Mouse (Mus musculus): ENCODE results near the gene Trpm2.
"Not testable (repeated sequence)": the region's sequence is repeated elsewhere in the genome, so short reads cannot be mapped to it uniquely, and the experiment has no call there.

Trpm2 gene

DNA sequence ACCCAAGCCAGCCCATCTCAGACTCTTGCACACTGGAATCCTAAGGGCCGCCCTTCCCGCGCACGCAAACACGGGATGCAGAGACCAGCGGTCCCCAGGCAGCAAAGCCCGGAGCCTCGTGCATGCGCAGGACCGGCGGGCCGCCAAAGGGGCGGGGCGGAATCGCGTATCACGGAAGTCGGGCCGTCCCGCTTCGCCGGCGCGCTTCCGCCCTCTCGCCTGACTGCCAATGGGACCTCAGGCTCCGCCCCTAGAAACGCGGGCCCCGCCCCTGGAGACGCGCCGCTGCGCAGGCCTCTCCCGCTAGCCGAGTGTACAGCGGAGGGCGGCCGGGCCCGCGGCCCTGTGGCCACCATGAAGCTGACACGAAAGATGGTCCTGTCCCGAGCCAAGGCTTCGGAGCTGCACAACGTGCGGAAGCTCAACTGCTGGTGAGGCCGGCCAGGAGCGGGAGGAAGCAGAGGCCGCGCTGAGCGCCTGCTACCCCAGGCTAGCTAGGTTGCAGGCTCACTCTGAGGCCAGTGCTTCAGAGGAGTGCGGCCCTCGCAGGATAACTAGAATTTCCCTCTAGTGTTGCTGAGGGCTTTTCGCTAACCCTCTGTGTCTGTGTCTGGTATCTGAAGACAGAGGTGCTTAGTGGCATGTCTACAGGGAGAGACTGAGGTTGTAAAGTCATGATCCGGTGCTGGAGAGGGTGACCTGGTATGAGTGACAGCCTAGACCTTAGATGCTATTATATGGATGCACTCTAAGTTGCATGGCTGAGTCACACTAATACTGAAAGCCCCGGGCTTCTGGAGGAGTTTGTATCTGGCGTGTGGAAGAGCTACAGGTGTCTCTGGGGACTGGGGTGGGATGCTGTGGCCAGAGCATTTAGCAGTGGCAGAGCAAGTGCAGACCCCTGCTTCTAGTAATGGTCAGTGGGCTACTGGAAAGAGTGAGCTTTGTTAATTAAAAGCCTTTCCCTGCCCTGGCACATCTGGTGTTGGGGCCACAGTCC is 8.3 kb upstream of the Trpm2 start, which contains the start of gene 1810043G02Rik:
1810043G02Rik (plus strand) TSS at position 174 of the 1,000 bp plus-strand sequence.
- DNase-seq: peak; percentile 100

DNA sequence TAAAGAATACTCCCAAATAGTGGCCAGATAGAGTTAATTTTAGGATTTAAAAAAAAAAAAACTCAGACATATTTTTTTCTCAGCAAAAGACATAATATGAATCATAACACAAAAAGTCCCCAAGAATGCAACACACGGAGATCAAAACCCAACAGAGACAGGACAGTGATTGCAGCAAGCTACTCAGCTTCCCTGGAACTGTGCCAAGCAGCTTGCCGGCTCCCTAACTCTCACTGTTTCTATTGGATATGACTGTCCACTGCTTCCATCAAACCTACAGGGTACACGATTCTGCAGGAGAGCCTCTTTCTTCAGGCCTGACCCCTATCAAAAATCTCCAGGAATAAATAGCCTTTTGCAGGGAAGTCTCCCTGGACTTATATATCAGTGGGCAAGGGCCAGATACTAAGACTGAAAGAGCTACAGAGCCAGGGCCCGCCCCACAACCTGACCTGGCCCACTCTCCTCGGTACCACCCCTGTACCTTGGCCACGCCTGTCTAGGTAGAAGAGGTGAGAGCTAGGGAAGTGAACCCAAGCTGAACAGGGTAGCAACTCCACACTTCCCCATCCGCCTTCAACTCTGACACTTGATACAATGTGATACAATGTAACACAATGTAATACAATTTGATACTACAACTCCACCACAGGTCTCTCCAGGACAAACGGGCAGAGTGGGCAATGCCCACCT is 6.2 kb upstream of the Trpm2 start:
- DNase-seq: peak; percentile 92

DNA sequence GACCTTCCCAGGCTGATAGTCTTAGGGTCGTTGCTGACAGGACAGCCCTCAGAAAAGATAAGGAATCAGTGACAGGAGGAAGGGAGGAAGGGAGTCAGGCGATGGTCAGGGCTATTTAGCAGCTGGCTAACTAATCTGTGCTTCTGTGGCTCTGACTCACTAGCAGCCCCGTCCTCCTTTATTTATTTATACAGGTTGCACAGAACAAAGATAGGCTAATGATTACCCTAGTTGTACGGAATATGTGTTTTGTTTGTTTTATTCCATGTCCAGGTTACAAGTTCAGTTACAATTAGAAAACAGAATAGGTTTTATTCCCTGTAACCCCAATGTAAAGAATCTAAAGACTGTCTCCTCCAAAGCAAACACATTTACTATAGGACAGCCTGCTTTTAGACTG is 5.3 kb upstream of the Trpm2 start:
- DNase-seq: no peak

DNA sequence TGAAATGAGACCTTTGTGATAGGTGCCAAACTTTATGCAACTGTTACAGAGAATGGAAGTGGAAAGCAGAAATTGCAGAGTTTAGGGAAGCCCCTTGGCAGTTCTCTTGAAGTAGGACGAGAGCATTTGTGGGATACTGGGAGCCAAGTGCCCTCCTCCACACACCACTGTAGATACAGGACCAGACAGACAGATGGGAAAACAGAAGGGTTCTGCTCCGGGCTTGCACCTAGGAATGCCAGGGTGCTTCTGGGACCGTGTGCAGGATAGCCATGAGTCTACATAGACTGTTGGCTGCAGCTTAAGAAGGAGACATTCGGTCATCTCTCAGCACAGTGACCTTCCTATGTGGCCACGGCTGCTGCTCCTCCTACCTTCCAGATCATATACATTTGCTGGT is 4.4 kb upstream of the Trpm2 start:
- DNase-seq: no peak

DNA sequence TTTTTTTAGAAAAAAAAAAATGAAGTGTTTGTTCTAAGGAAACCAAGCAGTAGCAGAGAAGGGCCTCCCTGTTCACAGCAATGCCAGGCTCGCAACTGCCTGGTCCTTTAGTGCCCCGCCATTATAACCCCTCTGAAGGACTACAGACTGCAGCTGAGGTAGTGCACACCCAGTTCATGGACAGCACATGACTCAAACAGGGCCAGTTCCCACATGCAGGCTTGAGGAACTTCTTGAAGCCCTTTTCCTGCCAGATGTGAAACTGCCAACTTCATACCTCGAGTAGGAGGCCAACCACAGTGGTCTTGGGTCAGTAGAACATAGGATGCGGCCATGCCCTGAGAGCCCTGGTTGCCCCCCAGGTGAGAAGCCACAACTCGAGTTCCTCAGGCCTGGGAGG is 4.0 kb upstream of the Trpm2 start:
- DNase-seq: peak; percentile 90

DNA sequence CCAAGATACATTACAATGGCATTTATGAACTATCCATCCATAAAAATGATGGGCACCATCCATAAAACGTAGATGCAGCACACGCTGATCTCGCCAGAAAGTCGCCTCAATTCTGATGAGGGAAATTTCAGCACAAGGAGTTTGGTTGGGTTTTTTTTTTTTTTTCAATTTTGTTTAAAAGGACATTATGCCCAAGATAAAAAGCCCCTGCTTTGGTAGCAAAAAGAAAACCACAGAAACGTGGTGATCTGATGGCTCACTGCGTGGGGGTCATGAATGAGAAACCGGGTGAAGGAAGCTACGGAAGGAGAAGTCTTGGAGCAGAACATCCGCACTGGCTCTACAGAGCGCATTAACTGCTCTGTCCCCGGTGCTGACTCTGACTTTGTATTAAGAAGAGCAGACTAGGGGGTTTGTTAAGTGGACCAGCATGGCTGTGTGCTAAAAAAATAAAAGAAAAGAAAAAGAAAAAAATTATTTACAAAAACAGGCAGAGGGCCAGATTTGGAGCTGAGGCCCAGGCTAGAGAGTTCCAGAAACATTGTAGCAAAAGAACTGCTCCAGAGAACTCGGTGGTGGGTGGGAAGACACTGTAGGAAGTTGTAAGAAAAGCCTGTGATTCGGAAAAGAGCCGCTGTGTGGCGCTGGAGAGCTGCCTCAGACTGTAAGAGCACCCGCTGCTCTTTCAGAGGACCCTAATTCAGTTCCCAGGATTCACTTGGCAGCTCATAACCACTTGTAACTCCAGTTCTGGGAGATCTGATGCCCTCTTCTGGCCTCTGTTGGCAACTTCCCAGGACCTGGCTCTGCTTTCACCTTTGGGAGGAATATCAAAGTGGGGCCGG is 1.6 kb upstream of the Trpm2 start:
- peak; percentile 84 for DNase-seq

DNA sequence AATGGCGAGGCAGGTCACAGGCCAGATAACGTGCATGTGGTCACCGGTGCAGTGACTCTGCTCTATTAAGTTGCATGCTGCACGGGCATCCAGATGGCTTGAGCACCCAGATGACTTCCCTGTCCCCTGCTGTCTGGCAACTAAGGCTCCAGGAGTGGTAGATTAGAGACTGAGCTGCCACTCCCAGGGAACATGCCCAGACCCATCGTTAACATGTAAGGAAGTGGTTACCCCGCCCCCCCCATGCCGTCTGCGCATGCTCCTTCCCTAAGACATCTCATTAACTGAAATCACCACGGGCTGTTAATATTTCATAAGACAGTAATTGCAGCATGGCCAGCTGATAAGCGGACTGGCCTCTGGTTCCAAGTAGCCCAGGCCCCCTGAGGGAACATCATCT is 828 bp upstream of the Trpm2 start:
- DNase-seq: peak; percentile 95

DNA sequence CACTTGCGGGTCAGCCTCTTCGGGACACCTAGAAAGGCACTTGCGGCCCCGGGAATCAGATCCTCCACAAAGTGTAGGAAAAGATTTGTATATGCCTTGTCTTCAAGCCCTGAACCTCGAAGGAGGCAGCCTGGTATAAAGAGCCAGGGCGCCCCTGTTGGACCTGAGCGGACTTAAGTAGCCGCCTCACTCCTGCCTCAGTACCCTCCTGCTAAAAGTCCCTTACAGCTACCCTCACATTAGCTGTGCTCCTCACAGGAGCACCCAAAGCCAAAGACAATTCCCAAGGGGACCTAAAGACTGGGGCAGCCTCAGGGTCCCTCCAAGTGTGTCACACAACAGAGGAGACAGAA is 414 bp downstream of the Trpm2 start:
- no peak for DNase-seq

DNA sequence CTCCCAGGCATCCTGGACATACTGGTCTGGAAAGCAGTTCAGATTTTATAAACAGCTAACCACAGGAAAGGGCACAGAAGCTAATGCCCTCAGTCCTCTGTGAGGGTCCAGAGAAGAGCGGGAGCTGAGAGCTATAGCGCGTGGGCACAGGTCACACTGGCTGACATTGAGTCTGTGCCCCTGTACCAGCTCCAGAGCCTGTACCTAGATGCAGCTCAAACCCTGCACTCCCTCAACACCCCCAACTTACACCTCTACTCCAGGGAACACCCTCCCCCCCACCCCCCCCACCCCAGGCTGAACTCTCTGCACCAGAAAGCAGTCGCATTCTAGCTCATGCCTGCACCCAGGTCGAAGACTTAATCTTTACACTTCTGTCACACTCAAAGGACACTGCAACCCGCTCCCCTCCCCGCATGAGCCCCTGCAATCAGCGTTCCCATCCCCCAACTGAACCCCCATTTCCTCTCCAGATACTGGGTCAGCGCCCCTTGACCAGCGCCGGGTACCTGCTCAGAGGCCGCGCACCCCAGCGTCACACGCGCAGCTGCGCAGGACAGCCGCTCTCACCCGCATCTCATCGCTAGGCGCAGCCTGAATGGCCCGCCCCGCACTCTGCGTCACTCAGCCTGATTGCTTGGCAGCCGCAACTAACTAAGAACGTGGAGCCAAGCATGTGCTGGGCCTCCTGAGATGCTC is 940 bp downstream of the Trpm2 start:
- DNase-seq: peak; percentile 95

DNA sequence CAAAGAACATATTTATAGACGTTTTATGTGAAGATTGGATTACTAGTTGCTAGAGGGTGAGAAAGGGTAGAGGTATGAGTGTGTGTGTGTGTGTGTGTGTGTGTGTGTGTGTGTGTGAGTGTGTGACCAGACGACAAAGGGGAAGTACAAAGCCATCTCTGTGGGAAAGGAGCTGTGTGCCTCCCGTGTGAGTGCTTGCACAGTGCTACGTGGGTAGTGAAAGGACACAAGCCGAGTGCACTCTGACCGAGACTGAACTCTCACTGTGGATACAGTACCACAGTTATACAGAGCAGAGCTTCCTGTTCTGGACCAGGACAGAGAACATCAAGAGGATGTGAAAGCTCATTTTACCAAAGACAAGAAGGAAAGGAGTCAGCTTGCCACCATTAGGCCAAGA is 6.4 kb downstream of the Trpm2 start:
- DNase-seq: peak; percentile 92

DNA sequence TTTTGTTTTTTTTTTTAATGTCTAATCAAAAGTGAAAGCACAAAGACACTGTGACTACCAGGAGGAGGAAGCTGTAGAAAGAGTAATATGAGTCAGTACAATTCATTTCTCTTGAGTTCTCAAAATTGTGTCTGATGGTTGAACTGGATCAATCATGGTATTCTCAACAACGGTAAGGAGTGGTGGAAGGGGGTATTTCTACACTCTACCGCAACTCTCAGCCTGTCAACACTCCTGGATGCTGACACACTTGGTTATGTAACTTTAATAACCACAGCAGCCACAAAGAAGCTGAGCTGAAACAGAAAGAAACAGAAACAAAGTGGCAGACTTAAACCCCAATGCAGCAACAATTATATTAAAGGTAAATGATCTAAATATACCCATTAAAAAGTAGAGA is 7.6 kb downstream of the Trpm2 start:
- no peak for DNase-seq

DNA sequence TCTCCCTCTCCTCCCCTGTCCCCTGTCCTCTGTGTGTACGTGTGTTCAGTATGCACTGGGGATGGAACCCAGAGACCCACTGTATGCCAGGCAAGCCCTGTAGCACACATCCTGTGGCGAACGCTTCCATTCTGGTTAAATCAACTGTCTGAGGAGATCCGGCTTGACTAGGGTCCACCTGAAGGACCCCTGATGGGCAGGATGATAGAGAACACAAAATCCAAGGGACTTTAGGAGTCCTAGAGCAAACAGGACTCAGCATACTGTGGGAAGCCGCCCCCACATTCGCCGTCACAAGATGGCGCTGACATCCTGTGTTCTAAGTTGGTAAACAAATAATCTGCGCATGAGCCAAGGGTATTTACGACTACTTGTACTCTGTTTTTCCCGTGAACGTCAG is 19.9 kb downstream of the Trpm2 start:
- not testable (repeated sequence) for DNase-seq

DNA sequence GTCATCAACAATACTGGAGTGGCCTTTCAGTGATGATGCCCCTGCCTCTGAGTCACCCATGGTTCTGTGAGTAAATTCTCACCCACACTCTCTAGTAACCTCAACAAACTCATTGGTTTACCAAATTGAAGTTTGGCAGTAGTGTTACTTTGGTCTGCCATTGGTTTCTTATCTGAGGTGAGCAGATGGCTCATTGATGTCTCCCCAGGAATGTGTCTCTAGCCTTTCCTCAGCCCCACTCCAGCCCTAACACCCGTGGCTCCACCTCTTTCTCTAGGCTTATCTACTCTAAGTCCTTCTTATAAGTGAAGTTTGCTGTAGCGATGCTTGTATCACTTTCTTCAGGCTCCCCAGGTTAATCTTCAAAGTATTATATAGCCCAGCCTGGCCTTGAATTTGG is 30.7 kb downstream of the Trpm2 start:
- DNase-seq: no peak

DNA sequence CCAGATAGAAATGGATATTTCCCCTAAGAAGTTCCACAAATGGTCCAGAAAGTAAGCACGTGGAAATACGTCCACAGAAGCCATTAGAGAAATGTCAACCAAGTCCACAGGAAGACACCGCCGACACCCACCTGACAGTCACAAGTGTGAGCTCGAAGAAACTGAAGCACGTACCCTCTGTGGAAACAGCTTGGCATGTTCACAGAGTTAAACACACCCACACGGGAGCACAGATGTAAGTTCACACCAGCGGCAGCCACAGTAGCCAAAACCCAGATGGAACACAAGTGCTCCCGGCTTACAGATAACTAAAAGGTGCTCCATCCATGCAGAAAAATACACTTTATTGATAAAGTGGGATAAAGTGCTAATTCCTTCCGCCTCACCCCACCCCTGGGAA is 43.0 kb downstream of the Trpm2 start:
- DNase-seq: peak; percentile 67

DNA sequence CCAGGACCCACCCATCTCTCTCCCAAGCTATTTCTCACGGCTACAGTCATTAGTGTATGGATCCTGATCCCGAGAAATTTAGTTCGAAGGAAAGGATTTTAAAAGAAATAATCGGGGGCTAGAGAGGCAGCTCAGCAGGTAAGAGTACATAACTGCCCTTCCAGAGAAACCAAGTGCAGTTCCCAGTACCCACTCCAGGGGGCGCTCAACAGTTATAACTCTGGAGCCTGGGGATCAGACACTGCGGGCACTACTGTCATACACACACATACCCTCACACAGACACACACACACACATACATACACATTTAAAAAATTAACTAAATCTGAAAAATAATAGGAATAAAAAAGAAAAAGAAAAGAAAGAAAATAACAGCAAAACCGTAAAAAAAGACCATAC is 44.2 kb downstream of the Trpm2 start:
- DNase-seq: peak; percentile 89

DNA sequence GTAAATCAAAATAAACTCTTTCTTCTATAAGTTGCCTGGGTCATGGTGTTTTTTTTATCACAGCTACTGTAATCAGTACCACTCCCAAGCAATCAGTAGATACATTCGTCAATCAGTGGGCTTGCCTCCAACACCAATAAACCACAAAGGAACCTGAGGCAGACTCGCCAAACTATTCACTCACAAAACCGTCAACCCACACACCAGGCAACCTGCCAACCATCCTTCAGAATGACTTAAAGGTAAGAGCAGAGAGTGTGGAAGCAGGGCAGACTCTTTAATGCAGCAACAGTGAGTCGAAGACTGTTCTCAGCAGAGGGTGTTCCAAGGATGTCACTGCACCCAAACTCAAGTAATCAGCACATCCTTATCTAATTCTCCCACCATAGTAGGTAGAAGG is 47.7 kb downstream of the Trpm2 start:
- DNase-seq: no peak

DNA sequence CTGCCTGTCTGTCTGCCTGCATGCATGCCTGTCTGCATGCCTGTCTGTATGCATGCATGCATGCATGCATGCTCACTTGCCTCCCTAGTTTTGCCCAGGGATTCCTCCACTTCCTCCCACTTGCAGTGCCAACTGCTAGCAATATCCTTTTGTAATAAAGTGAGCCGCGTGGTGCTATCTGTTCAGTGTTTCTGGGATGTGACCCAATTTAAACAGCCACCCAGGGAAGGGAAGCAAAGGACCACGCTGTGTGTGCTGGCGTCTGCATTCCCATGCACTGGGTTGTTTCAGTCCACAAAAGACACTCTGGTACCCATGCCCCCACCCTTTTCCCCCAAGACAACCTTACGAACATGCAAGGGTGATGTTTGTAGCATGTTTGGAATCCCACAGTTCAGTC is 49.4 kb downstream of the Trpm2 start:
- no peak for DNase-seq

DNA sequence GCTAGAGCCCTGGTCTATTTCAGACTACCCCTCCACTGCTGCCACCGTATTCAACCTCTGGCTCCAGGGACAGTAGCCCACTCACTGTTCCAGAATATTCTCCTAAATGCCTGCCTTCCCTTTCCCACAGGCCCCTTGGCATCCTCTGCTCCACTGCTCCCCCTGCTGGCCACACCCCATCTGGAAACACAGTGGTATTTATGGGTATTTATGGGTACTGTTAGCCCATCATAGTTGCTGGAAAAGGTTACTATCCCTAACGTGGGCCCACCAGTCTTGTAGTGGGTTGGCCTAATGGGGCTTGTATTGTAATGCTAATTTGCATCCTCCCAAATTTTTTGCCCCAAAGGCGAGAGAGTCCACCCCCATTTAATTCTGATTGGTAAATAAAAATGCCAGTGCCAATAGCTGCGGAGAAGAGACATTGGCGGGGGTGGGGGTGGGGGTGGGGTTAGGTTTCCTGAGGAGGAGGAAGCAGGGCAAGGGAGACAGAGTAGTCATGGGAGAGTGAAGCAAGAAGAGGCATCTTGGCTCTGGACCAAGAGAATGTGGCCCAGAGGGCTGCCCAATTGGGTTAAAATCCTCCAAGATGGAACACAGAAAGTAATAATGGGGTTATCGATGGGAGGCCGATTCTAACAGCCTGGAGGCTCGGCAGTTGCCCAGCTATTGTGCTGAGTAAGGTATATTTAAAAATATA is 53.6 kb downstream of the Trpm2 start:
- no peak for DNase-seq

DNA sequence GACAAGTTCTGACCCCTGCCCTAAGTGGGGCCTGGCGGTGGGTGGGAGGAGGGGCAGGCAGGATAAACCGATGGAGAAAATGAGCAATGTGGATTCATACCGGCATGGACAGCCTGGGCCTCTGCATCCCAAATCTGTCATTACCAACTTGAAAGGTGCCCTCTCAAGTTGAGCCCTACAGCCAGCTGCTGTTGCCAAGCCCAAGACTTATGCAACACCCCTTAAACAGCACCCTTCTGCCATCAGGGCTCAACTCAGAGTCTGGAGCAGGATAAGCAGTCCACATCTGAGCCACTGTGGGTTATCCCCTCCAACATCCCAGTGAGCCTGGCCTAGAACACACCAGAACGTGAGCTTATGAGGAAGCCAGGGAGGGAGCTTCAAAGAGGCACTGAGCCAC is 57.1 kb downstream of the Trpm2 start:
- peak; percentile 93 for DNase-seq

DNA sequence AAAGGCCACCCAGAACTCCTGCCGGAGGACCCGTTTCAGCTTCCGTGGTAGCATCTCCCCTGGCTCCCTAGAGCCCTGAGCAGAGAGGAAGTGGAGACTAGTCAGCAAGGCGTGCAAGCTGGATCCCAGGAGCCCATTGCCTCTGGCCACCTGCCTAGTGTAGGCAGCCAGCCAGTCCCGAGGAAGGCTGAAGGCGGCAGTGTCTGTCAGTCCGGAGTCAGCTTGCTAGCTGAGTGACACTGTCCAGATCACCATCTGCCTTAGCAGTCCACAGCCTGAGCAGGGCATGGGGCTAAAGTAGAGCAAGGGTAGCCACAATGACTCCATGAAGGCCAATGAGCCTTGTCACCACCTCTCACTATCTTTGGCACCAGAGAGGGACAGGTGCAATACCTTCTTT is 57.8 kb downstream of the Trpm2 start:
- peak; percentile 99 for DNase-seq

DNA sequence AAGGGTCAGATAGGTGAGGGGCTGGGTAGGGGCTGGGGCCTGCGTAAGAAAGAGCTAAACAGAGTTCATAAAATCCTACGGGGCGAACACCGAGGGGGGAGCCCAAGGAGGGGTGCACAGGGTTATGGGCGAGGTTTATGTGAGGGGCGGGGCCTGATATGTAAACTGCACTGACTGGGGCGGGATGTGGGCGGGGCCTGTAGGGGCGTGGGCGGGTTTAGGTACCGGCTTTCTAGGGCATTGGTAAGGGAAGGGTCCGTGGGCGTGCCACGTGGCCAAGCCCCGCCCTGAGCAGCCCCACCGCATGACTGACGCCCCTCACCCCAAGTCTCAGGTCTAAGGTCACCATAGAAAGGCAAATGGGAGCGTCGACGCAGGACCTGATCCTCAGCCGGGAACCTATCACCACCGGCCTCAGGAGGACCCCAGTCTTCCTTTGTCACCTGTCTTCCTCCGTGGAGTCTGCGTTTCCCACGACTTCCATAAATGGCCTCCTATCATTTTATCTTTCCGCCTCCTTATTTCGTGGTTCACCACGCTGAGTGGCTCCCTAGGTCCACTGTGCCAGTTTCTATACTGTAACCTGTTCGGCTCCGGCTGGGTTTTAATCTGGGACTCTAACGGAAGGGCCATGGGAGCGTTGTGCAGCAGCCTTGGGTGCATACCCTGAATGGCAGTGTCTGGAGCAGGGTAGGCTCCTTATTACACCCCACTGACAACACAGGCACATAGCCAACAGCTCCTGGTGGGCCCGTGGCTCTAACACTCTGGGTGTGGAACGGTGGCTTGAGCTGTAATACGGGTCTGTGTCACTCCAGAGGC is 67.3 kb downstream of the Trpm2 start:
- peak; percentile 94 for DNase-seq
